Comparison of ENCODE assay signal across 31 mouse cellular contexts in the genomic region with DNA sequence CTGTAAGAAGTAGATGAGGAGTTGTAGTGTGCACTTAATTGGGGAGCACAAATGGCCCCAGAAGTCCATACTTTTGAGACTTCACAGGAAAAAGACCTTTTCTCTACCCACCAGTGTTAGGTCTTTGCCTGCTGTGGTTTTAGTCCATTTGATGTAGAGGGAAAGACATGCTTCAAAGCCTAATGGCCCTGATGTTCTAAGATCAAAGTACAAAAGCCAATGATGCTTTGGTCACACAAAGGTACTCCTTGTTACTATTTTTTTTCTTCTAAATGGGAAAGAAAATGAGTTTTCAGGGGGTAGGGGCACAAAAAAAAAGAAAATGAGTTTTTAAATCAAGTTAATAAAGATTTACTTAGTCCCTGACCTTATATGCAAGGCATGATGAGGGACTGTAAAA. TPM values are rescaled to one million over a fixed set of nuclear protein-coding genes. Genes with fewer than 3 reads are reported as not detected.
"Had no signal": no experiment of that assay in that cellular context is flagged by ENCODE, and none has a peak within 500 bp of the region (broad histone marks: within the 10 kb centered on the region; RNA-seq: fewer than 3 reads in every experiment).

No protein-coding gene starts in this region.

- H3K4me3 ChIP-seq: limb, embryonic 10.5 days; limb, embryonic 12.5 days; limb, embryonic 13.5 days; limb, embryonic 15.5 days; liver, embryonic 12.5 days; liver, embryonic 13.5 days; liver, embryonic 15.5 days; lung, embryonic 15.5 days; megakaryocyte, embryonic 14.5 days; midbrain, embryonic 10.5 days; midbrain, embryonic 12.5 days; midbrain, embryonic 13.5 days; midbrain, embryonic 15.5 days; myocyte; neural tube, embryonic 12.5 days had no signal

- H3K27ac ChIP-seq: limb, embryonic 10.5 days; limb, embryonic 12.5 days; limb, embryonic 13.5 days; limb, embryonic 15.5 days; liver, embryonic 12.5 days; liver, embryonic 13.5 days; liver, embryonic 14.5 days; liver, embryonic 15.5 days; lung, embryonic 15.5 days; macrophage; midbrain, embryonic 10.5 days; midbrain, embryonic 12.5 days; midbrain, embryonic 13.5 days; midbrain, embryonic 15.5 days; neural tube, embryonic 12.5 days had no signal

- H3K9ac ChIP-seq: limb, embryonic 12.5 days; limb, embryonic 13.5 days; limb, embryonic 15.5 days; liver, embryonic 12.5 days; liver, embryonic 13.5 days; liver, embryonic 14.5 days; liver, embryonic 15.5 days; liver, postnatal 0 days; lung, embryonic 14.5 days; lung, embryonic 15.5 days; midbrain, embryonic 12.5 days; midbrain, embryonic 13.5 days; midbrain, embryonic 15.5 days; neural tube, embryonic 12.5 days had no signal

- H3K36me3 ChIP-seq: limb, embryonic 10.5 days; limb, embryonic 12.5 days; limb, embryonic 13.5 days; limb, embryonic 15.5 days; liver, embryonic 12.5 days; liver, embryonic 13.5 days; liver, embryonic 15.5 days; lung, embryonic 15.5 days; midbrain, embryonic 10.5 days; midbrain, embryonic 12.5 days; midbrain, embryonic 13.5 days; midbrain, embryonic 15.5 days; neural tube, embryonic 12.5 days had no signal

- H3K27me3 ChIP-seq: limb, embryonic 13.5 days; limb, embryonic 15.5 days; liver, embryonic 12.5 days; liver, embryonic 13.5 days; liver, embryonic 15.5 days; lung, embryonic 15.5 days; midbrain, embryonic 12.5 days; midbrain, embryonic 13.5 days; midbrain, embryonic 15.5 days; neural tube, embryonic 12.5 days had no signal

- H3K4me2 ChIP-seq: limb, embryonic 12.5 days; limb, embryonic 13.5 days; limb, embryonic 15.5 days; liver, embryonic 12.5 days; liver, embryonic 13.5 days; liver, embryonic 15.5 days; lung, embryonic 14.5 days; lung, embryonic 15.5 days; midbrain, embryonic 11.5 days; midbrain, embryonic 12.5 days; midbrain, embryonic 13.5 days; midbrain, embryonic 15.5 days; neural tube, embryonic 12.5 days had no signal

- DNase-seq: left cerebral cortex, postnatal 4 days; liver; liver, embryonic 13.5 days; liver, postnatal 0 days; lung, adult 18-20 months; lung, adult 2 months; lung, embryonic 14.5 days; lung, postnatal 10 days; lung, postnatal 14 days; lung, postnatal 36 days; lung, postnatal 4 days; midbrain, embryonic 14.5 days had no signal

- H3K4me1 ChIP-seq: limb, embryonic 10.5 days; limb, embryonic 12.5 days; lung, embryonic 15.5 days; megakaryocyte, embryonic 14.5 days; midbrain, embryonic 12.5 days; midbrain, embryonic 13.5 days; midbrain, embryonic 15.5 days; neural tube, embryonic 12.5 days had no signal

- H3K9me3 ChIP-seq: limb, embryonic 10.5 days; limb, embryonic 12.5 days; limb, embryonic 13.5 days; limb, embryonic 15.5 days; liver, embryonic 12.5 days; liver, embryonic 13.5 days; liver, embryonic 15.5 days; lung, embryonic 15.5 days; megakaryocyte, embryonic 14.5 days; midbrain, embryonic 10.5 days; midbrain, embryonic 12.5 days; midbrain, embryonic 13.5 days; midbrain, embryonic 15.5 days; neural tube, embryonic 12.5 days had no signal

- ATAC-seq: liver, embryonic 12.5 days; liver, postnatal 0 days; lung, postnatal 0 days; midbrain, embryonic 13.5 days; midbrain, embryonic 15.5 days; midbrain, embryonic 16.5 days had no signal

RNA-seq across cellular contexts. Expression of a gene that starts 24.7 kb away (rescaled TPM):
- polyA plus RNA-seq: macrophage had no signal
